Mouse (Mus musculus) limb, embryonic 11.5 days (tissue): Measurements from ENCODE around the gene Maco1. TPM values are rescaled to one million over a fixed set of nuclear protein-coding genes. Genes with fewer than 3 reads are reported as not detected.

Experiments used
- ATAC-seq: fragments of 200-750 bp; cut with Nextera tagmentation; 2 replicates; pipeline ENCODE4 v1.8.0; 2017; ENCODE audit warnings: low read depth; ENCODE audit not compliant: insufficient number of reproducible peaks, low FRiP score, low TSS enrichment
- DNase-seq: peaks from one replicate; pipeline ENCODE4 v3.0.0-alpha.2; 2015; ENCODE audit warnings: low spot score
- H3K27ac ChIP-seq: fragments of 300-500 bp; sonication (generic); replicated peaks from 2 replicates; pipeline ENCODE4 v1.5.1; 2014; ENCODE audit warnings: low read depth, mild to moderate bottlenecking, low read length
- H3K27me3 ChIP-seq: fragments of 300-500 bp; sonication (generic); 2 replicates; pipeline ENCODE4 v1.6.1; 2014; ENCODE audit warnings: mild to moderate bottlenecking, low read length, mixed read lengths; ENCODE audit not compliant: control insufficient read depth, insufficient read depth
- H3K36me3 ChIP-seq: fragments of 300-500 bp; sonication (generic); 2 replicates; pipeline ENCODE4 v1.6.1; 2014; ENCODE audit warnings: mild to moderate bottlenecking, low read length, moderate library complexity, mixed read lengths; ENCODE audit not compliant: control insufficient read depth, insufficient read depth
- H3K4me1 ChIP-seq: fragments of 300-500 bp; sonication (generic); 2 replicates; pipeline ENCODE4 v1.6.1; 2014; ENCODE audit warnings: low read length, mixed read lengths; ENCODE audit not compliant: control insufficient read depth, insufficient read depth
- H3K4me2 ChIP-seq: fragments of 300-500 bp; sonication (generic); 2 replicates; pipeline ENCODE4 v1.6.1; 2014; ENCODE audit warnings: low read depth, mild to moderate bottlenecking, moderate library complexity; ENCODE audit not compliant: severe bottlenecking
- H3K4me3 ChIP-seq: fragments of 300-500 bp; sonication (generic); 2 replicates; pipeline ENCODE4 v1.5.1; 2014; ENCODE audit warnings: low read depth, low read length
- H3K9ac ChIP-seq: fragments of 300-500 bp; sonication (generic); 2 replicates; pipeline ENCODE4 v1.6.1; 2014; ENCODE audit warnings: mild to moderate bottlenecking, low read length
- H3K9me3 ChIP-seq: fragments of 300-500 bp; sonication (generic); 2 replicates; pipeline ENCODE4 v1.6.1; 2016; ENCODE audit warnings: low read length; ENCODE audit not compliant: control insufficient read depth
- WGBS: fragments of 180-500 bp; shearing (Covaris S2); extraction: QIAGEN DNeasy Blood & Tissue Kit; methylation state at CpG from one replicate; pipeline ENCODE4 v1.1.7; 2014; 5-methylcytosine and 5-hydroxymethylcytosine counted together
- polyA plus RNA-seq: library from polyadenylated mRNA; unstranded; fragments of >200 nt; fragmentation: Nextera tagmentation; extraction: Ambion mirVana; gene quantifications from 2 replicates; pipeline ENCODE4 v1.2.1, GENCODE M21; 2014

Gene Maco1
- polyA plus RNA-seq, 1 experiment from 2014 or later, result 45.4 TPM

- Histone ChIP-seq H3K36me3 (no peaks in the 10 kb centered on the region), H3K27me3 (no peaks in the 10 kb centered on the region), H3K9me3 (no peaks in the 10 kb centered on the region), H3K4me3 (no peak overlapping the region), H3K4me2 (no peak overlapping the region), H3K27ac (no peak overlapping the region), H3K4me1 (no peaks in the 10 kb centered on the region), H3K9ac (no peak overlapping the region)
- ATAC-seq (no peak), DNase-seq (no peak)
- WGBS, result 90% methylated on average over 9 of the region's 9 CpGs
These were observed 23.0 kb upstream of the Maco1 start for GRCm38 (mm10) chr4:134876171-134876570.

- no peak overlapping the region for H3K4me2 ChIP-seq
- peaks cover 8% of the 10 kb centered on the region; the same call in 1 of the 2 replicates for H3K4me1 ChIP-seq
- ATAC-seq, result no peak
- WGBS, result 37% methylated on average over 2 of the region's 2 CpGs
- H3K27ac ChIP-seq, result no peak overlapping the region
- no peak overlapping the region for H3K4me3 ChIP-seq
- no peak for DNase-seq
- no peak overlapping the region for H3K9ac ChIP-seq
- no peaks in the 10 kb centered on the region for H3K36me3 ChIP-seq
- no peaks in the 10 kb centered on the region for H3K9me3 ChIP-seq
- H3K27me3 ChIP-seq, result peaks cover 14% of the 10 kb centered on the region
These were observed 18.8 kb upstream of the Maco1 start for GRCm38 (mm10) chr4:134871950-134872349.

GRCm38 (mm10) chr4:134871477-134871876 is 18.3 kb upstream of the Maco1 start:
- Histone ChIP-seq H3K9me3 (no peaks in the 10 kb centered on the region), H3K4me3 (no peak overlapping the region), H3K4me1 (peaks cover 8% of the 10 kb centered on the region; the same call in 1 of the 2 replicates), H3K27me3 (peaks cover 14% of the 10 kb centered on the region), H3K27ac (no peak overlapping the region), H3K4me2 (no peak overlapping the region), H3K9ac (no peak overlapping the region), H3K36me3 (no peaks in the 10 kb centered on the region)
- ATAC-seq (no peak), DNase-seq (no peak)
- WGBS, result 36% methylated on average over 4 of the region's 4 CpGs

GRCm38 (mm10) chr4:134869815-134870375 is 16.8 kb upstream of the Maco1 start:
- Histone ChIP-seq H3K4me3 (0 out of 2 replicates have a peak overlapping the region, but pooled peaks have one; percentile 10), H3K4me1 (peaks cover 8% of the 10 kb centered on the region; the same call in 1 of the 2 replicates), H3K27me3 (peaks cover 14% of the 10 kb centered on the region), H3K4me2 (peak overlapping the region; percentile 29; the same call in 1 of the 2 replicates), H3K9me3 (no peaks in the 10 kb centered on the region), H3K36me3 (no peaks in the 10 kb centered on the region), H3K9ac (no peak overlapping the region), H3K27ac (no peak overlapping the region)
- 49% methylated on average over 7 of the region's 7 CpGs for WGBS
- DNase-seq (no peak), ATAC-seq (no peak)

GRCm38 (mm10) chr4:134869068-134869730 is 16.1 kb upstream of the Maco1 start:
- H3K27me3 ChIP-seq, result peaks cover 14% of the 10 kb centered on the region
- ATAC-seq (no peak), DNase-seq (peak; percentile 32)
- WGBS, result 11% methylated on average over 16 of the region's 16 CpGs
- no peak overlapping the region for H3K27ac ChIP-seq
- H3K4me3 ChIP-seq, result 0 out of 2 replicates have a peak overlapping the region, but pooled peaks have one; percentile 10
- H3K9me3 ChIP-seq, result no peaks in the 10 kb centered on the region
- H3K36me3 ChIP-seq, result no peaks in the 10 kb centered on the region
- H3K4me1 ChIP-seq, result peaks cover 8% of the 10 kb centered on the region; the same call in 1 of the 2 replicates
- H3K9ac ChIP-seq, result peak overlapping the region; percentile 40; the same call in 1 of the 2 replicates
- H3K4me2 ChIP-seq, result peak overlapping the region; percentile 29

GRCm38 (mm10) chr4:134868490-134868889 is 15.3 kb upstream of the Maco1 start:
- WGBS, result 26% methylated on average over 8 of the region's 9 CpGs
- H3K9ac ChIP-seq, result no peak overlapping the region
- peaks cover 8% of the 10 kb centered on the region; the same call in 1 of the 2 replicates for H3K4me1 ChIP-seq
- H3K4me3 ChIP-seq, result no peak overlapping the region
- DNase-seq, result no peak
- H3K27ac ChIP-seq, result no peak overlapping the region; the same call in 1 of the 2 replicates
- H3K27me3 ChIP-seq, result peaks cover 14% of the 10 kb centered on the region
- no peak for ATAC-seq
- H3K4me2 ChIP-seq, result no peak overlapping the region
- no peaks in the 10 kb centered on the region for H3K9me3 ChIP-seq
- H3K36me3 ChIP-seq, result no peaks in the 10 kb centered on the region

GRCm38 (mm10) chr4:134868065-134868464 is 14.9 kb upstream of the Maco1 start:
- H3K36me3 ChIP-seq, result no peaks in the 10 kb centered on the region
- peaks cover 8% of the 10 kb centered on the region; the same call in 1 of the 2 replicates for H3K4me1 ChIP-seq
- ATAC-seq, result no peak
- H3K27me3 ChIP-seq, result peaks cover 14% of the 10 kb centered on the region
- no peak overlapping the region for H3K9ac ChIP-seq
- H3K4me2 ChIP-seq, result no peak overlapping the region
- DNase-seq, result no peak
- H3K9me3 ChIP-seq, result no peaks in the 10 kb centered on the region
- H3K27ac ChIP-seq, result no peak overlapping the region; the same call in 1 of the 2 replicates
- H3K4me3 ChIP-seq, result no peak overlapping the region
- WGBS, result 90% methylated on average over 10 of the region's 10 CpGs

- no peak for ATAC-seq
- H3K9ac ChIP-seq, result no peak overlapping the region
- no peak overlapping the region for H3K4me2 ChIP-seq
- H3K36me3 ChIP-seq, result no peaks in the 10 kb centered on the region
- no peak for DNase-seq
- no peaks in the 10 kb centered on the region for H3K9me3 ChIP-seq
- H3K27me3 ChIP-seq, result peaks cover 14% of the 10 kb centered on the region
- 89% methylated on average over 8 of the region's 8 CpGs for WGBS
- H3K4me3 ChIP-seq, result no peak overlapping the region
- no peak overlapping the region for H3K27ac ChIP-seq
- H3K4me1 ChIP-seq, result peaks cover 8% of the 10 kb centered on the region; the same call in 1 of the 2 replicates
These were observed 14.5 kb upstream of the Maco1 start for GRCm38 (mm10) chr4:134867661-134868060.
